Mouse (Mus musculus): ENCODE measurements around the gene Pcsk4. TPM values are rescaled to one million over a fixed set of nuclear protein-coding genes. Genes with fewer than 3 reads are reported as not detected.

Pcsk4 gene
- polyA plus RNA-seq, 1 experiment from 2014 or later: 8.1 TPM

- 76% methylated on average over 10 of the region's 10 CpGs for WGBS
- Histone ChIP-seq H3K27ac (no peak overlapping the region), H3K9ac (0 out of 2 replicates have a peak overlapping the region, but pooled peaks have one; percentile 6), H3K4me3 (replicated peaks) (0 out of 2 replicates have a peak overlapping the region, but pooled peaks have one; percentile 2), H3K27me3 (replicated peaks) (peaks cover 74% of the 10 kb centered on the region), H3K36me3 (no peaks in the 10 kb centered on the region), H3K4me1 (replicated peaks) (peaks cover 12% of the 10 kb centered on the region), H3K4me2 (replicated peaks) (peak overlapping the region; percentile 9; the same call in 1 of the 2 replicates), H3K9me3 (no peaks in the 10 kb centered on the region)
- no peak for ATAC-seq
Measured at GRCm38 (mm10) chr10:80301256-80302081, 27.8 kb downstream of the Pcsk4 start.

GRCm38 (mm10) chr10:80300672-80301181, 28.6 kb downstream of the Pcsk4 start:
- H3K36me3 ChIP-seq: no peaks in the 10 kb centered on the region
- no peaks in the 10 kb centered on the region for H3K9me3 ChIP-seq
- H3K4me1 ChIP-seq (replicated peaks): peaks cover 17% of the 10 kb centered on the region
- H3K27ac ChIP-seq: no peak overlapping the region
- ATAC-seq: no peak
- 35% methylated on average over 11 of the region's 11 CpGs for WGBS
- H3K4me2 ChIP-seq (replicated peaks): 0 out of 2 replicates have a peak overlapping the region, but pooled peaks have one; percentile 2
- H3K27me3 ChIP-seq (replicated peaks): peaks cover 68% of the 10 kb centered on the region
- 0 out of 2 replicates have a peak overlapping the region, but pooled peaks have one; percentile 2 for H3K4me3 ChIP-seq (replicated peaks)
- no peak overlapping the region for H3K9ac ChIP-seq

GRCm38 (mm10) chr10:80299824-80300223, 29.5 kb downstream of the Pcsk4 start:
- WGBS: 51% methylated on average over 10 of the region's 10 CpGs
- Histone ChIP-seq H3K4me1 (replicated peaks) (peaks cover 21% of the 10 kb centered on the region), H3K9ac (0 out of 2 replicates have a peak overlapping the region, but pooled peaks have one; percentile 8), H3K27ac (no peak overlapping the region), H3K27me3 (replicated peaks) (peaks cover 59% of the 10 kb centered on the region), H3K9me3 (no peaks in the 10 kb centered on the region), H3K4me3 (replicated peaks) (no peak overlapping the region; the same call in 1 of the 2 replicates), H3K4me2 (replicated peaks) (no peak overlapping the region), H3K36me3 (peaks cover 2% of the 10 kb centered on the region; the same call in 1 of the 2 replicates)
- ATAC-seq: no peak

- peak overlapping the region; percentile 9; the same call in 1 of the 2 replicates for H3K4me3 ChIP-seq (replicated peaks)
Measured at GRCm38 (mm10) chr10:80299301-80299700, 30.0 kb downstream of the Pcsk4 start.

GRCm38 (mm10) chr10:80298571-80299281, 30.6 kb downstream of the Pcsk4 start:
- peak overlapping the region; percentile 9; the same call in 1 of the 2 replicates for H3K4me3 ChIP-seq (replicated peaks)
- peak overlapping the region; percentile 17; the same call in 1 of the 2 replicates for H3K4me2 ChIP-seq (replicated peaks)
- peak; percentile 18; the same call in 1 of the 2 replicates for ATAC-seq
- H3K27me3 ChIP-seq (replicated peaks): peaks cover 51% of the 10 kb centered on the region
- H3K4me1 ChIP-seq (replicated peaks): peaks cover 27% of the 10 kb centered on the region
- H3K9me3 ChIP-seq: no peaks in the 10 kb centered on the region
- no peak overlapping the region for H3K27ac ChIP-seq
- H3K9ac ChIP-seq: no peak overlapping the region; the same call in 1 of the 2 replicates
- 5% methylated on average over 26 of the region's 26 CpGs for WGBS
- H3K36me3 ChIP-seq: peaks cover 12% of the 10 kb centered on the region

More at GRCm38 (mm10) chr10:80299301-80299700, 30.0 kb downstream of the Pcsk4 start:
- no peak for ATAC-seq
- Histone ChIP-seq H3K27me3 (replicated peaks) (peaks cover 53% of the 10 kb centered on the region), H3K36me3 (peaks cover 7% of the 10 kb centered on the region), H3K4me1 (replicated peaks) (peaks cover 22% of the 10 kb centered on the region), H3K9ac (no peak overlapping the region; the same call in 1 of the 2 replicates), H3K27ac (no peak overlapping the region), H3K9me3 (no peaks in the 10 kb centered on the region), H3K4me2 (replicated peaks) (peak overlapping the region; percentile 17; the same call in 1 of the 2 replicates)
- WGBS: 16% methylated on average over 15 of the region's 15 CpGs

- Histone ChIP-seq H3K9ac (no peak overlapping the region), H3K4me1 (replicated peaks) (peaks cover 34% of the 10 kb centered on the region), H3K9me3 (no peaks in the 10 kb centered on the region), H3K27ac (no peak overlapping the region), H3K4me3 (replicated peaks) (no peak overlapping the region), H3K4me2 (replicated peaks) (no peak overlapping the region), H3K27me3 (replicated peaks) (peaks cover 49% of the 10 kb centered on the region), H3K36me3 (peaks cover 12% of the 10 kb centered on the region)
- ATAC-seq: no peak
- WGBS: 66% methylated on average over 8 of the region's 8 CpGs
Measured at GRCm38 (mm10) chr10:80297526-80298133, 31.7 kb downstream of the Pcsk4 start.

- WGBS: 80% methylated on average over 5 of the region's 5 CpGs
- H3K4me2 ChIP-seq (replicated peaks): no peak overlapping the region
- H3K9me3 ChIP-seq: no peaks in the 10 kb centered on the region
- no peak overlapping the region for H3K4me3 ChIP-seq (replicated peaks)
- peaks cover 26% of the 10 kb centered on the region for H3K4me1 ChIP-seq (replicated peaks)
- H3K27me3 ChIP-seq (replicated peaks): peaks cover 44% of the 10 kb centered on the region
- H3K36me3 ChIP-seq: peaks cover 12% of the 10 kb centered on the region
- H3K27ac ChIP-seq: no peak overlapping the region
- H3K9ac ChIP-seq: no peak overlapping the region
- ATAC-seq: no peak
Measured at GRCm38 (mm10) chr10:80296824-80297223, 32.5 kb downstream of the Pcsk4 start.

- peaks cover 22% of the 10 kb centered on the region for H3K4me1 ChIP-seq (replicated peaks)
- peak within 1 kb of the TSS; percentile 78 for H3K4me2 ChIP-seq (replicated peaks)
- peak; percentile 52 for ATAC-seq
- peak within 1 kb of the TSS; percentile 37 for H3K4me3 ChIP-seq (replicated peaks)
- no peaks in the 10 kb centered on the region for H3K9me3 ChIP-seq
- WGBS: 3% methylated on average over 26 of the region's 26 CpGs
- no peak within 1 kb of the TSS for H3K27ac ChIP-seq
- peak within 1 kb of the TSS; percentile 47 for H3K9ac ChIP-seq
- H3K27me3 ChIP-seq (replicated peaks): peaks cover 37% of the 10 kb centered on the region
- peaks cover 12% of the 10 kb centered on the region for H3K36me3 ChIP-seq
Measured at GRCm38 (mm10) chr10:80295618-80296425, 33.5 kb downstream of the Pcsk4 start, which contains the start of gene Apc2. Gene Apc2, plus strand, starts transcription at chr10:80295977.

- WGBS: 38% methylated on average over 7 of the region's 7 CpGs
- 0 out of 2 replicates have a peak overlapping the region, but pooled peaks have one; percentile 2 for H3K9ac ChIP-seq
- no peaks in the 10 kb centered on the region for H3K9me3 ChIP-seq
- peaks cover 27% of the 10 kb centered on the region for H3K27me3 ChIP-seq (replicated peaks)
- H3K36me3 ChIP-seq: peaks cover 12% of the 10 kb centered on the region
- no peak overlapping the region for H3K4me2 ChIP-seq (replicated peaks)
- H3K27ac ChIP-seq: no peak overlapping the region
- ATAC-seq: no peak
- H3K4me1 ChIP-seq (replicated peaks): peaks cover 22% of the 10 kb centered on the region
- no peak overlapping the region for H3K4me3 ChIP-seq (replicated peaks)
Measured at GRCm38 (mm10) chr10:80294788-80295303, 34.5 kb downstream of the Pcsk4 start.

GRCm38 (mm10) chr10:80294311-80294710, 35.0 kb downstream of the Pcsk4 start:
- peaks cover 22% of the 10 kb centered on the region for H3K27me3 ChIP-seq (replicated peaks)
- ATAC-seq: no peak
- H3K9me3 ChIP-seq: no peaks in the 10 kb centered on the region
- 0 out of 2 replicates have a peak overlapping the region, but pooled peaks have one; percentile 75 for H3K4me2 ChIP-seq (replicated peaks)
- H3K4me1 ChIP-seq (replicated peaks): peaks cover 22% of the 10 kb centered on the region
- H3K4me3 ChIP-seq (replicated peaks): no peak overlapping the region
- WGBS: 76% methylated on average over 4 of the region's 4 CpGs
- peak overlapping the region; percentile 6; the same call in 1 of the 2 replicates for H3K27ac ChIP-seq
- H3K36me3 ChIP-seq: peaks cover 12% of the 10 kb centered on the region
- no peak overlapping the region for H3K9ac ChIP-seq

All from intestine, embryonic 15.5 days (tissue).